Mouse (Mus musculus): ENCODE data around the gene Dek.

Gene Dek

DNA sequence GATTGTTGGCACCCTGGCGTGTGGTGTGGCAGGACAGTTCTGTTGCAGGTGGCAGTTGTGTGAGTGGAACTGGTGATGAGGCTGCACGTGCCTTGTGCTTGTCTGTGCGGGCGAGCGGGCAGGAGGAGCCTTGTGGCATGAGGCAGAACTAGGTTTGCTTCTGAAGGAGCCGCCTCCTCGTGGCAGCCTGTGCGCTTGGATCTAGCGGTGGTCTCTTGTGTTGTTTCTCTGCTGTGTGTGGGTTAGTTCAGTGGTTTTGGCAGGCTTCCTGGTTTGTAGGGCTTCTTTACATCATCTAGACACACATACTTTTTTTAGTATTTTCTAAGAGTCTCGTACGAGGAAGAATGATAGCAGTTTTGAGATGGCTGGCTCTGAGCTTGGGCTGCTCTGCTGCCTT is 49.9 kb downstream of the Dek start:
- DNase-seq (ENCODE audit: low spot score in 2 of 2): peak; percentile 10 to 14

DNA sequence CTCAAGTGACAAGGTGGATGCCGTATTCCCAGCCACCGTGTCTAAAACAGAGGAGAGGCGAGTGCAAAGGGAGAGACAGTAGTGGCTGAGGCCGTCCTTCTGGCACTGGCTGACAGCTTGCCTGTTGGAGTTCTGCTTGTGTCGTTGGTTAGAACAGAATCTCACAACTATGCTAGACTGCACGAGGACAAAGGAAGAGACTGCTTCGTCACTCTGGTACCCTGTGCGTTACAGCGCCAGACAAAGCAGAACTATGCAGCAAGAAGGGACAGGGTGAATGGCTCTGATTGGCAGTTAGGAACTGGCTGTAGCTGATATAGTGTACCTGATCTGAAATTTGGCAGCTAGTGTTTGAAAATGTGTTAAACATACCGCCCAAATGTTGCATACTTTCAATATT is 52.0 kb downstream of the Dek start:
- DNase-seq (ENCODE audit: low spot score in 2 of 2): no peak

DNA sequence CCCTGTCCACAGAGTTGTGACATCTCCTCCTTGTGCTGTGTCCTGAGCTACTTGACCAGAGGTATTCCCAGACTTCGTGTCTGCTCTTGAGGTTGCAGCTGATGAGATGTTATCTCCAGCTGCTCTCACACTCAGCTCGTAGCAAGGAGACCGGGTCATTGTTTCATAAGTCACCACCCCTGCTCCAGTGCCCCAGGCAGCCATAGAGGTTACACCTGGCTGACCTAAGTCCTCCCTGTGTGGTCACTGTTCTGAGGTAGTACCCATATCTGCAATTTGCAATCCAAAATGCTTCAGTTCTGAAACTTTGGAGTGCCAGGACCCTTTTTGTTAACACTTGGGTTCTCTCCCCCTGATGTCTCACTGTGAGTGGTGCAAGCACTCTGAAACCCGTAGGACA is 56.0 kb downstream of the Dek start:
- DNase-seq (ENCODE audit: low spot score in 2 of 2): no peak

DNA sequence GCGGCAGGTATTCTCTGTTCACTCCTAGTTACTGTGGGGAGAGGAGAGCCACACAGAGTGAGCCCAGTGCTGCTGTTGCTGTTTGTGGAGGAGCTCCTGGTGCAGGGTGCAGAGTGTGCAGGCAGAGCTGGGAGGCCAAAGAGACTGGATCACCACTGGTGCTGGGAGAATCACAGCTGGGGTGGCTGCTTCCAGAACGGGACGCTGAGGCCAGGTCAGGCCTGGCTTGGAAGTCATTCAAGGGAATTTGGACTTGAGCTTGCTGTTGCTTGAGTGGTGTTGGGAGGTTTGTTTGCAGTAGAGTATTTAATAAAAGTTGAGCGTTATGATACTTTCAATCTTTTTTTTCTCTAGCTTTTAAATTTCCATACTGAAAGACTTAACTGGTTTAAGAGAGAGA is 58.0 kb downstream of the Dek start:
- no peak for DNase-seq (ENCODE audit: low spot score in 2 of 2)

DNA sequence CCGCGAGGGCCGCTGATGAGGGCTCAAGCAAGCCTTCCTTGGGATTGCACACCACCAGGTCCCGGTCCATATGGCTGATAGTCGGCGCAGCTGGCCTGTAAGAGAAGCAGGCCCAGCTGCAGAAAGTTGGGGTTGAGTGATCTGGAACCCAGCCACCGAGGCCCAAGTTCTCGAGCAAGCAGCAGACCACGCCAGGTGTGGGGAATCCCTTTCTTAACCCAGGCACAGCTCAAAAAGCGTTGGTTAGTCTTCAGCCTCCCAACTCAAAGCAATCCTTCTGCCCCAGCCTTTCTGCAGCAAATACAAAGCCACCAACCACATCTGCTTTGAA is 61.4 kb downstream of the Dek start, which contains the start of gene Tpmt:
Tpmt (minus strand) TSS at position 121 of the 331 bp plus-strand sequence.
- DNase-seq (ENCODE audit: low spot score in 2 of 2): peak; percentile 41 to 47

DNA sequence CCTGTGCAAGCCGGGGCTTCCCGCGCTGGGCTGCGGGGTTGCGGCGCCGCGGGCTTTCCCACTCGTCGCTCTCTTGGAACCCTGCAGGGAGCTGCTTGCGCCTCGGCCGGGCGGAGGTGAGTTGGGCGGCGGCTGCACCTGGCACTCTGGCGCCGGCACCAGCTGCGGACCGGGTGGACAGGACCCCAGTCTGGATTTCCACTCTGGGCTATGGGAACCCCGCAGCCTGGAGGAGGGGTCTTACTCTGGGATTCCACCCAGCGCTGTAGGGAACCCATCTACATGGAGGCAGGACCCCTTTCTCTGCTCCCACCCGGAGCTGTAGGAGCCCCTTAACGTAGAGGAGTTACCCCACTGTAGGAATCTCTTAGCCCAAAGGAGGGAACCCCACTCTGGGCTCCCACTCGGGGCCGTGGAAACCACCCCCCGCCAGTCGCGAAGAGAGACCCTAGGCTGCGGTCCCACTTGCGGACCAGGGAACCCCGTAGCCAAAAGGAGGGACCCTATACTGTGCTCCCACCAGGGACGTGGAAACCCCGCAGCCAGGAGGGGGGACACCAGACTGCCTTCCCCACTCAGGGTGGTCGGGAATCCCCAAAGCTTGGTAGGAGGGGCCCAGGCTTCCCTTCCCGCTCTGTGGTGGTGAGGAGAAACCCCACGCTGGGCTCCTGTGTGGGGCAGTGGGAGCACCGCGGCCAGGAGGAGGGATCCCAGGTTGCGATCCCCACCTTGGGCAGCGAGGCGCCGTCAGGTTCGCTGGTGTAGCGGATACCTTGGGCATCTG is 62.0 kb downstream of the Dek start:
- peak; percentile 14 to 15 for DNase-seq (ENCODE audit: low spot score in 2 of 2)

DNA sequence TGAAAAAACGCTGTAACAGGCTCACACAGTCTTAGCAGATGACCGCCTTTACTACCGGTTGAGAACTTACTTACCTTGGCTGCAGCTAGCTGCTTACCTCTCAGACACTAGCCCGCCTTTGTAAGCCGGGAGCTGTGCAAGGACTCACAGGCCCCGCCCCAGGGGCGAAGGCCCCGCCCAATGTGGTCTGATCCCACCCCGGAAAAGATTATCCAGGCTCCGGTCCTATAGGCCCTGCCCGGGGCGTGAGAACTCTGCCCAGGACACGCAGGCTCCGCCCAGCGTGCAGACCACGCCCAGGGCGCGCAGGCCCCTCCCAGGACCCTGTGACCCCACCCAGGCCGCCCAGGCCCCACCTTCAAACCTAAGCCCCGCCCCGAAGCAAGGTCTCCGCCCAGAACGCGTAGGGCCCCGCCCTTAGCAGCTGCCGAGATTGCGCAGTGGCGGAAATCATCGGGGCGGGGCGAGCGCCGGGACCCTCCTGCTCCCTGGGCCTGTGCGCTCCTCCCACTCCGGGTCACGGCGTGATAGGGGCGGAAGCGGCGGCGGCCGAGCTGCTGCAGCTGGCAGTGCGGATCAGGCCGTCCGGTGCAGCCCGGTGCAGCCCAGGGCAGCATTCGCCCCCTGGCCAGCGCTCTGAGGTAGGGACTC is 62.8 kb downstream of the Dek start, which contains the start of gene Kdm1b:
Kdm1b (plus strand) TSS at position 470 of the 651 bp plus-strand sequence.
- DNase-seq (ENCODE audit: low spot score in 2 of 2): peak; percentile 98 to 99

DNA sequence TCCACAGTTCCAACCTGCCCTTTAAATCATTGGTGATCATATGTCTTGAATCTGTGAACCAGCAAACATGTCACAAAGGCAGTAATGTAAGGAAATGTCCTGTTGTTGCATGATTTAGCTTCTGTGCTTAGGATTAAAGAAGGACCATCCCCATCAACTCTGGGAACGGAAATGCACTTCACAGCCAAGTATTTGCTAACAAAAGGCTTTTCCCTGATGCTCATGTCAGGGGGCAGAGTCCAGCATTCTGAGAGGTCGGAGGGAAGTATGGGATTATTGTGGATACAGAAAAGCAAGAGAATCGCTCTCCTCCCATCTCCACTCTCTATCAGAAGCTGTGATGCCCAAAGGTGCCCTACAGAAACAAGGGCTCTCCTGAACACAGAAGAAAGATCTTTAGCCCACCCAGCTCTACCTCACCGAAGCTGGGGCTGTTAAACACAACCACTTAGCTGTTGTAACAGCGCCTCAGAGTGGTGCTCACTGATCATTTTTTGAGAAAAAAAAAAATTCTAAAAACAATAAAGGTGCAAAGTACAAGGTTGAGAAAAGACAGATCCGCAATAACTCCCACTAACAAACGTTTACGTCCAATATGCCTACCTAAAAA is 63.9 kb downstream of the Dek start:
- no peak for DNase-seq (ENCODE audit: low spot score in 2 of 2)

DNA sequence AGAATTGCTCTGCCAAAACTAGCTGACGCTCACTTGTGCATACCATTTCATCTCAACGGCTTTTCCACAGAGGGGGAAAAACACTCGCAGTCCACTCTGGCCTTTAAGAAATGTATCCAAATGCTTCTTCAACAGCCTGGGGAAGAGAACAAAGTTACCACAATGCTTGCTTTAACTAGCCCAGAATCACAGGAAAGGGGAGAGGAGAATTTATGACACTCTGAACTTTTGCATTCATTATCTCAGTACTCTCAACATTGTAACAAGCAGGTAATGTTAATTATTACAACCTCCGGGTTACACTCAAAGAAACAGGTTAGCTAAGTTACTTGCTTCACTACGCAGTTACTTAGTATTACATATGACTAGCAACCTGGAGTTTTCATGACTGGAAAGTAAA is 65.9 kb downstream of the Dek start:
- DNase-seq (ENCODE audit: low spot score in 2 of 2): no peak

DNA sequence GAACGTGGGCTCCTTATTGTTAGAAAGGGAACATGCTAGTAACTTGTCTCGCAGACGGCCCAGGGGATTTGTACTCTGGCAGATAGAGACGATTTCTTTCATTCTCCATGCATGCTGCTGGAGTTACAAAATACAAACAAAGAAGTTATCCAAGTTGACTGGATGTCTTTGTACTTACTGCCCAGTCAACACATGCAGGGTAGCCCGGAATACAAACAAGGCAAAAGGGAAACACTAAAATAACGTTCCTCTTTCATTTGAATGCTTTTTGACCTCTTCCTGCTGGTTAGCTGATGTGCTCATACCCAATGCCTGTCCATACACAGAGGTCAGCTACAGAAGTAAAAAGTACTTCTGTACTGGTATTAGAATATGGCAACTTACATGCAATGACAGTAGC is 68.1 kb downstream of the Dek start:
- no peak for DNase-seq (ENCODE audit: low spot score in 2 of 2)

Measured in spleen, postnatal 36 days (tissue).